Mouse (Mus musculus) activated CD4-positive, CD25-positive, alpha-beta regulatory T cell, adult 4 months (primary cell): ENCODE measurements around the gene Chaf1b. TPM values are rescaled to one million over a fixed set of nuclear protein-coding genes. Genes with fewer than 3 reads are reported as not detected.

ENCODE experiments used
- ATAC-seq: one replicate; pipeline ENCODE4 v1.8.0; 2017
- polyA plus RNA-seq, 2 experiments: library from polyadenylated mRNA; unstranded; fragments of 100-300 nt; shearing (Covaris generic); gene quantifications; one replicate each; pipeline ENCODE4 v1.2.1; 2017

Gene Chaf1b
- polyA plus RNA-seq, 2 experiments from 2014 or later, result 28.1 to 36.2 TPM

DNA sequence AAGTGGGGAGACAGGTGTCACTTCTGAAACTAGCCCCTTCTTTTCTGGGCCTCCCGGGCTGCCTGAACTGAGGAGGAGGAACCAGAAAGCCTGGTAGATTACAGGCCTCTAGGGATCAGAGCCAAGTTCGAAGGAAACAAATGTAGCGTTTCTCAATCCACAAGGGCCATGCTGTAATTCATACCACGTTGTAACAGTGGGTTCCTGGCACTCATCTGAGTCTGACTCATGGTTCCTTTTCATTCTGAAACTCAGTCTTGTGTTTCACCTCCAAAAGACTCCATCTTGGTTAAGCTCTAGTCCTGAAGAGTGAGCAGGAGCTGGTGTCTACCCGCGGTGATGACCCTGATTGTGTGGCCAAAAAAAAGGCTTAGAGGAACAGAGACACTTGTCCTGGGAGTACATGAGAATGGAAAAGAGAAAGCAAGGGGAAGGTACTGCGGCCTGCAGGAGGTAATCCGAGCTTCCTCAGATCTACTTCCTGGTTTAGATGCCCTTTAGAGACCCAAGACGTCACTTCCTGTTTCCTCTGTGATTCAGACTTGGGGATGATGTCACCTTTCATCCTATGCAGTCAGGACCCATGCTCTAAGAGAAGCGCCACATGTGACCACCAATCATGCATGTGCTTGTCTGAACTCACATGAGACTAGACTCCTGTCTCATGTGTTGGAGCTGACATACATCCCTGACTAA lies 30.3 kb downstream of the Chaf1b start:
- ATAC-seq, result peak; percentile 42

GRCm38 (mm10) chr16:93915338-93915849 lies 31.7 kb downstream of the Chaf1b start:
- no peak for ATAC-seq

- ATAC-seq, result peak; percentile 82
These were observed 34.3 kb downstream of the Chaf1b start for GRCm38 (mm10) chr16:93917712-93918678.

GRCm38 (mm10) chr16:93918679-93919060 lies 35.0 kb downstream of the Chaf1b start:
- ATAC-seq, result no peak

DNA sequence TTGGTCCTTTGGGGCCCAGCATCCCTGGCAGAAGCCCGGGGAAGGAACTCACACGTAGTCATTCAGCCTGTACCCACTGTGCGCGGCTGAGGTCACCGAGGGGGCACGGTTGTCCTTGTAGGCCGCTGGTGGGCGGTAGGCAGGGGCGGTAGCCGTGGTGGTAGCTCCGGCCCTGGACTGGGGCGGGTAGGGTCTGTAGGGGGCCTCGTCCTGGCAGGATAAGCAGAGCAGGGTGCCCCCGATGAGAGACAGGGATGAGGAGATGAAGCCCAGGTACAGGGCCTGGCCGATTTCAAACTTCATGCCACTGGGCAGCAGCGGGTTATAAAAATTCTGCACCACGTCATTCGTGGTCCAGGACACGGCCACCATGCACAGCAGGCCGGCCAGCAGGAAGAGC lies 35.5 kb downstream of the Chaf1b start:
- ATAC-seq, result no peak

GRCm38 (mm10) chr16:93920673-93921072 lies 37.0 kb downstream of the Chaf1b start:
- ATAC-seq, result no peak

DNA sequence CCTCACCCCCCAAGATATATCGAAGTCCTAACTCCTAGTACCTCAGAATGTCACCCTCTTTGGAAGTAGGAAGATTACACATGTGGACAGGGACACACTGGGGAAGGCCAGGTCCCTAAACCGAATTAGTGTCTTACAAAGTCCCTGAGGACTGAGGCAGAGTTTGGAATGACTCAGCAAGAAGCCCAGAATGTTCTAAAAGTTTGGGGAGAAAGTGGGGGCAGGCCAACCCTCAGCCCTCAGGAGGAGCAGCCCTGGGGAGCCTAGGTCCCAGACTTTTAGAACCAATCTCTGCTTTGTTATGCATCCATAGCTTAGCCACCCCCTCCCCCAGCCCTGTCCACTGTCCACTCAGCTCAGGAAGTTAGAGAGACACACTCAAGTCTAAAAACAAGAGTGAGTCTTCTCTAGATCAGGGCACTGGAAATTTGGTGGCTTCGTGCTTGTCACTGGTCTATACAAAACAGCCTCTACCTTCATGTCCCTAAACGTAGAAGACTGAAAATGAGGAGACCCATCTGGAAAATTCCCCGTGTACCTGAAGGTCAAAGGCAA lies 39.2 kb downstream of the Chaf1b start:
- no peak for ATAC-seq

DNA sequence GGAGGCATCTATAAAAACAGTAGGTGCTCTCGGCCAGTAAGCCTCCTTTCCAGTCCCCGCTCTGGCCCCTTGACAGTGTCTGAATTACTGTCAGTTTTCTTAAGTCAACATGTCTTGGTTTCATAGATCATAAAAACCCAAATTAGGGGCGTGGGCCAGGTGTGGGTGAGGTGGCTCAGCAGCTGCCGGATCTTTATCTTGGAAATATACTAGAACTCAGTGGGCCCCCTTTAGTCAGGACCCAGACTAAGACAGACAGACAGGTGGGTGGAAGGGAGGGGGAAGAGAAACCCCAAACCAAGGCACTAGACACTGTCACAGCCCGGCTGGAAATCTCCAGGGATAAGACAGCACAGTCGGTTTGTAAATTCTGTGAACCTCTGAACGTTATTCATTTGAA lies 40.1 kb downstream of the Chaf1b start:
- ATAC-seq, result no peak

GRCm38 (mm10) chr16:93925684-93926247 lies 42.1 kb downstream of the Chaf1b start:
- ATAC-seq, result no peak

GRCm38 (mm10) chr16:93929370-93930032 lies 45.8 kb downstream of the Chaf1b start:
- ATAC-seq, result no peak

DNA sequence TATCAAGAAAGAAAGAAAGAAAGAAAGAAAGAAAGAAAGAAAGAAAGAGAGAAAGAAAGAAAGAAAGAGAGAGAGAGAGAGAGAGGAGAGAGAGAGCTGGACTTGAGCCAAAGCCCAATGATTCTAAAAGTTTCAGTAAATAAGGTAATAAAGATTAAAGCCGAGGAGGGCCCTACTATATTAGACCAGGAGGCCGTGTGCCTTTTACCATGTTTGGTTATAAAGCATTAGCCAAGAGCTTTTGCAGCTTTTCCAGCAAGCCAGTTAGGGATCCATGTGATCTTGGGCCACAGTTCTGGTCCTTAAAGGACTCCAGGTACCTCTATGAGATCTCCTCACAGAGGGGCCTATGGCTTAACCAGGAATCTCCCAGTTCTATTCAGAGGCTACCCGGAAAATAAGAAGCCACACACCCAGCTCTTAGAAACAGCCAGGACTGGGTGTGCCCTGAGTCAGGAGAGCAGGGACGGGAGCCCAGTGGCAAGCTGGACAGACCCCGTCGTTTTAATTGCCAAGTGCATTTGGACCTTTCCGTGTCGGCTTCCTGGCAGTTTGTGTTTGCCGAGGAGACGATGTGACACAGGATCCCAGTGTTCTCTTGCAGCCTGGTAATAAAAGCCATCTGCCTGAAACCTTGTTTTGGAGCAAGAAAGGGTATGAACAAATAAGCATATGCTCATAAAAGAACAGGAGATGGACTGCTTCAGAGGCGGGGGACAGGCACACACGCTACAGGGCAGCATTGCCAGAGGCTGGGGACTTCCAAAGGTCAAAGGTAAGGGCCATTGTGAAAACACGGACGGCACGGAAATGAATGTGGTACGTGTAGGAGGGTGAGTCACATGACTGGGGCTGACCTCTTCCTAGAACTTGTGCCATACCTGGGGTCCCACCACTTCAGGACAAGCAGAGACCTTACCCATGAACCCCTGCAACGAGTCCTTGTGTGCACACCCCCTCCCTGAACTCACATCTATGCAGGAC lies 48.8 kb downstream of the Chaf1b start:
- ATAC-seq, result no peak

- ATAC-seq, result peak; percentile 50
These were observed 50.9 kb downstream of the Chaf1b start for GRCm38 (mm10) chr16:93934588-93934987.

GRCm38 (mm10) chr16:93935009-93935408 lies 51.3 kb downstream of the Chaf1b start:
- ATAC-seq, result no peak

DNA sequence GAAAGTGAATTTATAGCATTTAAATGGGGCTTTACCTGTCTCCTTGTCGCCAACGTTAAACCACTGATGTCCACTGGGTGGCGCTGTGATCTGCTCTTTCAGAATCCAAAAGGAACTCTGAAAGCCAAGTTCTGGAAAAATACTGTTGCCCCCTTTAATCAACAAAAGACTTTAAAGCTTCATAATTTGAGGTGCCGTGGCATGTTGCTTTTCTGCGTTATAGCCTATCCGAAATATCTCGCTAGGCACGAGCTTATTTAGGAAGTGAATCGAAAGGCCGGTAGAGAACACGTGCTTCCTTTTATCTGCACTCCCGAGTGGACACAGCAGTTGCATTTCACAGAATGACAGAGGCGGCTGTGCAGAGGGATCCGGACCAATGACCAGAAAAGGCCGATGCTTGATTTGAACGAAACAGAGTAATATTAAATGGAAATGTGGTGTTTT lies 54.7 kb downstream of the Chaf1b start:
- ATAC-seq, result peak; percentile 52

GRCm38 (mm10) chr16:93939961-93940360 lies 56.3 kb downstream of the Chaf1b start:
- no peak for ATAC-seq

DNA sequence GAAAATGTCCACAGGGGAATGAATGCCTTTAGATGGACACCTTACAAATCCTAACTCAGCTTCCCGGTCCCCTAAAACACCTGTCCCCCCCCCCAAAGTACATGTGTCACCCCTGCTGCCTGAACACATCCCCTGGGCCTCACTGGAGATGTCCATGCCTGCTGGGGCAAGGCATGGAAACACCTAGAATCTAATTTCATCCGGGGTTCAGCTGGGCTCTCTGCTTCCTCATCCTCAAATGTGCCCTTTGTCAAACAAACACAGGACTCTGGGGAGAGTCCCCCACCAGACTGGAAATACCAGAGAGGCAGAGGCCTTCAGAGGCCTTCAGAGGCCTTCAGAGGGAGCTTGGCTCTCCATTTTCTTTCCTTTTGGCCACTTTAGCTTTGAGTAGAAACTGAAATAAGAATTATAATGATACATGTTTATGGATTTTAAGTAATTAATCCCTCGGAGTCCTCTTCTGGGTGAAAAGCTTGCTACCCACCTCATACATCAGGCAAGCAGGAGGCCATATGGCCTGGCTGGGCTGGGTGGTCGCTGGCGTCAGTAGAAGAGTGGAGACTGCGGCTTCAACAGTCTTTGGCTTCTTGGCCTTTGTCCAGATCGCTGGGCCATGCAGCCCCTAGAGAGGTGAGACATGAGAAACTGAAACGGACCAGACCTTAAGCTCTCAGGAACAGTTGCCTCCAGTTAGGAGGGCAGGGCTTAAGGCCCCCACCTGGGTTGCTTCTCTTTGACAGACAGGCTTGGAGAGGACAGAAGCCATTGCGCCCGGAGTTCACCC lies 58.3 kb downstream of the Chaf1b start:
- ATAC-seq, result no peak

GRCm38 (mm10) chr16:93942796-93943502 lies 59.2 kb downstream of the Chaf1b start:
- ATAC-seq, result no peak

DNA sequence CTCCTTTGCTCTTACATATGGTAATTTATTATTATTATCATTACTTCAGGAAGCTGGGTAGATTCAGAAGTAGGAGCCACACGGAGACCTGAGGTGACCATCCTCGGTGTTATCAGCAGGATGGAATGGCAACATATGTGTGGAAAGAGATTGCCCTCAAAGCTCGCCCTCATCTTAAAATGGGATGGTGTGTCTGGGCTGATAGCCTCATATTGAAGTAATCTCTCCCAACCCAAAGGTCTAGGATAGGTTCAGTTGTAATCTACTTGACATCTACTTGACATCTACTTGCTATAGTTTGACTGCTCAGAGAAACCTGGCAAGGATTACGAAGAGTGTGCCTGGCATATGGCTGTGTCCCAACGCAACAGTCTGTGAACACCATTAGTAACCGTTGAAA lies 60.6 kb downstream of the Chaf1b start:
- no peak for ATAC-seq

GRCm38 (mm10) chr16:93947396-93947795 lies 63.7 kb downstream of the Chaf1b start:
- ATAC-seq, result no peak
